Mouse (Mus musculus): ENCODE data around the gene Vps52. TPM values are rescaled to one million over a fixed set of nuclear protein-coding genes. Genes with fewer than 3 reads are reported as not detected.

Vps52 gene
- total and polyA plus RNA-seq, 3 experiments = 34.3 to 73.6 (median 39.9) TPM

GRCm38 (mm10) chr17:33943454-33943853 is 12.2 kb upstream of the Vps52 start:
- Histone ChIP-seq H3K79me2 (replicated peaks; ENCODE audit: control insufficient read depth, extremely low read depth, insufficient read depth, poor library complexity, severe bottlenecking) (peaks cover 31% of the 10 kb centered on the region), H3K4me2 (ENCODE audit: insufficient read depth, low read depth, poor library complexity, severe bottlenecking) (no peak overlapping the region), H3K4me3 (replicated peaks in 1 of 3; ENCODE audit: low read depth in 2 of 3, low read length in 2 of 3, poor library complexity in 1 of 3) (no peak overlapping the region), H3K36me3 (replicated peaks in 1 of 2; ENCODE audit: control insufficient read depth in 1 of 2, insufficient read depth in 1 of 2, low read length in 1 of 2) (peaks cover 41 to 67% of the 10 kb centered on the region in 2 experiments), H3K9ac (ENCODE audit: insufficient read depth, low read depth) (no peak overlapping the region), H3K9me3 (replicated peaks; ENCODE audit: low read length) (no peaks in the 10 kb centered on the region), H3K27me3 (replicated peaks) (no peaks in the 10 kb centered on the region), H3K27ac (ENCODE audit: insufficient read depth, low read depth) (no peak overlapping the region), H3K4me1 (ENCODE audit: control insufficient read depth in 1 of 2, insufficient read depth in 2 of 2) (peaks cover 7 to 23% of the 10 kb centered on the region in 2 experiments)
- no peak for DNase-seq (ENCODE audit: extremely low read depth)
- TF ChIP-seq NRF1 (IDR thresholded peaks at IDR 0.05; ENCODE audit: low read depth, low read length) (no peak), RAD21 (IDR thresholded peaks at IDR 0.05; ENCODE audit: low read depth, low read length) (no peak), CHD2 (IDR thresholded peaks at IDR 0.05; ENCODE audit: low read length) (no peak), POLR2A (IDR thresholded peaks at IDR 0.05; ENCODE audit: low read depth, low read length) (no peak), IRF4 (IDR thresholded peaks at IDR 0.05; ENCODE audit: low read depth, low read length) (no peak), ZNF384 (IDR thresholded peaks at IDR 0.05; ENCODE audit: low read depth, low read length) (no peak), SIN3A (IDR thresholded peaks at IDR 0.05; ENCODE audit: low read length) (no peak), MYC (IDR thresholded peaks at IDR 0.05; ENCODE audit: low read depth, low read length) (no peak), ZMIZ1 (IDR thresholded peaks at IDR 0.05; ENCODE audit: low read depth, low read length) (no peak), TBP (conservative IDR thresholded peaks at IDR 0.05; ENCODE audit: low read depth, low read length) (no peak), EP300 (IDR thresholded peaks at IDR 0.05; ENCODE audit: low read length) (no peak), TCF12 (IDR thresholded peaks at IDR 0.05; ENCODE audit: low read depth, low read length) (no peak), NELFE (IDR thresholded peaks at IDR 0.05; ENCODE audit: low read depth, low read length) (no peak), RCOR1 (conservative IDR thresholded peaks at IDR 0.05; ENCODE audit: low read depth, low read length) (no peak)
- dilution Hi-C loops (cut with MboI; ENCODE audit: extremely low pct_ligation_motif_present, extremely low pct_unique_long_range_greater_than_20kb, low sequenced_read_pairs) (no loop called here), in situ Hi-C loops (cut with MboI; ENCODE audit: low pct_ligation_motif_present, low pct_unique_long_range_greater_than_20kb, low sequenced_read_pairs) (no loop called here)

GRCm38 (mm10) chr17:33947430-33948089 is 8.1 kb upstream of the Vps52 start:
- in situ Hi-C loops (cut with MboI; ENCODE audit: low pct_ligation_motif_present, low pct_unique_long_range_greater_than_20kb, low sequenced_read_pairs) = no loop called here

More at GRCm38 (mm10) chr17:33947430-33948089, 8.1 kb upstream of the Vps52 start:
- no peak overlapping the region for H3K9ac ChIP-seq (ENCODE audit: insufficient read depth, low read depth)
- no peak overlapping the region for H3K4me3 ChIP-seq (replicated peaks in 1 of 3; ENCODE audit: low read depth in 2 of 3, low read length in 2 of 3, poor library complexity in 1 of 3)
- no peak overlapping the region for H3K27ac ChIP-seq (ENCODE audit: insufficient read depth, low read depth)
- no peak overlapping the region for H3K4me2 ChIP-seq (ENCODE audit: insufficient read depth, low read depth, poor library complexity, severe bottlenecking)
- dilution Hi-C loops (cut with MboI; ENCODE audit: extremely low pct_ligation_motif_present, extremely low pct_unique_long_range_greater_than_20kb, low sequenced_read_pairs) = no loop called here
- peaks cover 2 to 13% of the 10 kb centered on the region in 2 experiments; a peak in 2 of 4 replicates for H3K4me1 ChIP-seq (ENCODE audit: control insufficient read depth in 1 of 2, insufficient read depth in 2 of 2)
- TF ChIP-seq CHD1 (IDR thresholded peaks at IDR 0.05; ENCODE audit: low read depth, low read length) = no peak
- TF ChIP-seq SMC3 (IDR thresholded peaks at IDR 0.05; ENCODE audit: low read depth, low read length) = no peak
- no peak for TF ChIP-seq ETS1 (conservative IDR thresholded peaks at IDR 0.05; ENCODE audit: low read depth, low read length)
- no peak for TF ChIP-seq JUN (IDR thresholded peaks at IDR 0.05; ENCODE audit: insufficient read depth, low read depth, low read length)
- TF ChIP-seq MAZ (IDR thresholded peaks at IDR 0.05; ENCODE audit: low read depth, low read length) = no peak
- no peak for TF ChIP-seq RCOR1 (conservative IDR thresholded peaks at IDR 0.05; ENCODE audit: low read depth, low read length)
- no peak for TF ChIP-seq ELF1 (IDR thresholded peaks at IDR 0.05; ENCODE audit: low read depth, low read length)
- TF ChIP-seq NELFE (IDR thresholded peaks at IDR 0.05; ENCODE audit: low read depth, low read length) = no peak
- TF ChIP-seq UBTF (IDR thresholded peaks at IDR 0.05; ENCODE audit: low read depth, low read length) = no peak
- TF ChIP-seq TCF12 (IDR thresholded peaks at IDR 0.05; ENCODE audit: low read depth, low read length) = no peak
- TF ChIP-seq GABPA (IDR thresholded peaks at IDR 0.05; ENCODE audit: insufficient replicate concordance, low read depth, low read length) = no peak
- no peak for TF ChIP-seq EP300 (IDR thresholded peaks at IDR 0.05; ENCODE audit: low read length)
- no peaks in the 10 kb centered on the region for H3K9me3 ChIP-seq (replicated peaks; ENCODE audit: low read length)
- H3K36me3 ChIP-seq (replicated peaks in 1 of 2; ENCODE audit: control insufficient read depth in 1 of 2, insufficient read depth in 1 of 2, low read length in 1 of 2) = peaks cover 76 to 92% of the 10 kb centered on the region in 2 experiments
- no peaks in the 10 kb centered on the region for H3K79me2 ChIP-seq (replicated peaks; ENCODE audit: control insufficient read depth, extremely low read depth, insufficient read depth, poor library complexity, severe bottlenecking)
- no peak for DNase-seq (ENCODE audit: extremely low read depth)
- H3K27me3 ChIP-seq (replicated peaks) = no peaks in the 10 kb centered on the region

Data from CH12.LX (cell line).